Comparison of ENCODE assay signal across 23 mouse cellular contexts in genomic region chr2:132379690-132380089, GRCm38 (mm10). TPM values are rescaled to one million over a fixed set of nuclear protein-coding genes. Genes with fewer than 3 reads are reported as not detected.
DNase-seq lines count a peak whose midpoint lies in the region; ATAC-seq lines count a peak whose summit lies in the region.
"Had no signal": no experiment of that assay in that cellular context is flagged by ENCODE, and none has a peak within 500 bp of the region (broad histone marks: within the 10 kb centered on the region; RNA-seq: fewer than 3 reads in every experiment).

No protein-coding gene starts in this region.

- peak; percentile 49 for ATAC-seq in CD4-positive, CD25-positive, alpha-beta regulatory T cell, adult 4 months
- ATAC-seq in granulocyte monocyte progenitor cell, adult 5-6 weeks (replicated peaks; ENCODE audit: poor library complexity, severe bottlenecking), result peak; percentile 34
- ATAC-seq in hindbrain, embryonic 14.5 days (ENCODE audit: low FRiP score), result no peak
- ATAC-seq: forebrain, embryonic 16.5 days; hindbrain, postnatal 0 days had no signal

- no peak overlapping the region for H3K4me2 ChIP-seq in hindbrain, embryonic 14.5 days (replicated peaks)
- H3K4me2 ChIP-seq: embryonic facial prominence, embryonic 13.5 days had no signal

- peaks cover 4% of the 10 kb centered on the region; the same call in 1 of the 2 replicates for H3K4me1 ChIP-seq in hindbrain, embryonic 14.5 days (replicated peaks; ENCODE audit: control insufficient read depth, insufficient read depth, low read length)

- H3K27me3 ChIP-seq in hindbrain, embryonic 14.5 days (ENCODE audit: control insufficient read depth, insufficient read depth, low read length), result peaks cover 6% of the 10 kb centered on the region; the same call in 1 of the 2 replicates

- H3K9ac ChIP-seq in hindbrain, embryonic 14.5 days, result no peak overlapping the region; the same call in 1 of the 2 replicates
- H3K9ac ChIP-seq: embryonic facial prominence, embryonic 13.5 days had no signal

- intact Hi-C loops in left cerebral cortex, postnatal 14 days (cut with DNase I), result no loop called here
- intact Hi-C loops in left cerebral cortex, postnatal 4 days (cut with DNase I), result no loop called here

- H3K27ac ChIP-seq in hindbrain, embryonic 14.5 days, result no peak overlapping the region
- H3K27ac ChIP-seq: embryonic facial prominence, embryonic 13.5 days; hindbrain, postnatal 0 days; stomach, postnatal 0 days had no signal

- WGBS in hindbrain, embryonic 14.5 days, result 62% methylated on average over 4 of the region's 4 CpGs

- no peak overlapping the region for H3K4me3 ChIP-seq in hindbrain, embryonic 14.5 days (replicated peaks; ENCODE audit: low read length)
- H3K4me3 ChIP-seq: embryonic facial prominence, embryonic 13.5 days; megakaryocyte, embryonic 14.5 days had no signal

- H3K36me3 ChIP-seq in hindbrain, embryonic 14.5 days (replicated peaks; ENCODE audit: control insufficient read depth, insufficient read depth), result no peaks in the 10 kb centered on the region
- H3K36me3 ChIP-seq: embryonic facial prominence, embryonic 13.5 days had no signal

- peak; percentile 26 to 45 for DNase-seq in left cerebral cortex, postnatal 14 days (ENCODE audit: low spot score in 2 of 2)
- no peak for DNase-seq in left cerebral cortex, postnatal 4 days
- DNase-seq in Muller cell, postnatal 12 days (ENCODE audit: inconsistent ontology term), result no peak
- no peak for DNase-seq in hindbrain, embryonic 14.5 days (ENCODE audit: low spot score)
- DNase-seq in kidney, adult 9 months, result no peak
- DNase-seq: adrenal gland, adult 8-10 months; cerebellum, adult 9-11 months; gastrocnemius, postnatal 10 days; kidney, adult 18-20 months; kidney, postnatal 36 days; layer of hippocampus, adult 9-11 months; liver; lung, adult 18-20 months; lung, postnatal 14 days; midbrain, embryonic 14.5 days had no signal

- H3K9me3 ChIP-seq in hindbrain, embryonic 14.5 days (ENCODE audit: control insufficient read depth, low read length), result no peaks in the 10 kb centered on the region
- H3K9me3 ChIP-seq: embryonic facial prominence, embryonic 13.5 days; megakaryocyte, embryonic 14.5 days had no signal

RNA-seq across cellular contexts. Expression of gene Prokr2, which starts 5.6 kb away (rescaled TPM):
- total RNA-seq in left cerebral cortex, postnatal 14 days (2021), result 1 to 10 TPM; 3.4 to 4.2 TPM
- total RNA-seq in left cerebral cortex, postnatal 4 days (2021), result 10 to 100 TPM; 15.3 to 20.3 TPM
- not detected for polyA plus RNA-seq in CD4-positive, CD25-positive, alpha-beta regulatory T cell, adult 4 months (2017; shearing (Covaris generic))
- total RNA-seq in granulocyte monocyte progenitor cell, adult 5-6 weeks (2014; fragmentation: Nextera tagmentation), result not detected in 2 replicates
- not detected in 2 replicates for total RNA-seq in granulocyte monocyte progenitor cell, adult 5-6 weeks (2017)
- polyA plus RNA-seq in hindbrain, embryonic 14.5 days (2014; fragmentation: Nextera tagmentation; extraction: Ambion mirVana), result 4.5 and 4.8 TPM in 2 replicates
- total RNA-seq: gastrocnemius, postnatal 10 days; hematopoietic stem cell, adult 5-6 weeks had no signal
- polyA plus RNA-seq: stomach, postnatal 0 days had no signal

Comparison
In these comparisons a context has a peak if more than half of its experiments do, and no peak if none do; other contexts are left out.
1. DNase-seq: peak in left cerebral cortex, postnatal 14 days (2 of 2); none in left cerebral cortex, postnatal 4 days (single experiment), Muller cell, postnatal 12 days (single experiment), hindbrain, embryonic 14.5 days (single experiment) and kidney, adult 9 months (single experiment).
2. RNA of gene Prokr2, which starts 5.6 kb away (total RNA-seq): 15.3 to 20.3 TPM in left cerebral cortex, postnatal 4 days and 3.4 to 4.2 TPM in left cerebral cortex, postnatal 14 days; not detected in granulocyte monocyte progenitor cell, adult 5-6 weeks; every median in the first group is over 4 times any median in the second.